Mouse (Mus musculus) testis, adult 2 months (tissue): ENCODE results near the gene Sec1.

ENCODE experiments used
- CTCF ChIP-seq: fragments of 200-500 bp; IDR thresholded peaks from 2 replicates; pipeline ENCODE4 v1.5.1; 2012; ENCODE audit warnings: low read depth, mild to moderate bottlenecking, inconsistent platforms, low read length, moderate library complexity; ENCODE audit not compliant: control insufficient read depth, insufficient read depth, insufficient replicate concordance
- POLR2A ChIP-seq: fragments of 200-500 bp; IDR thresholded peaks from 2 replicates; pipeline ENCODE4 v1.6.1; 2012; ENCODE audit warnings: low read depth, mild to moderate bottlenecking, inconsistent platforms, low read length, moderate library complexity; ENCODE audit not compliant: control insufficient read depth

DNA sequence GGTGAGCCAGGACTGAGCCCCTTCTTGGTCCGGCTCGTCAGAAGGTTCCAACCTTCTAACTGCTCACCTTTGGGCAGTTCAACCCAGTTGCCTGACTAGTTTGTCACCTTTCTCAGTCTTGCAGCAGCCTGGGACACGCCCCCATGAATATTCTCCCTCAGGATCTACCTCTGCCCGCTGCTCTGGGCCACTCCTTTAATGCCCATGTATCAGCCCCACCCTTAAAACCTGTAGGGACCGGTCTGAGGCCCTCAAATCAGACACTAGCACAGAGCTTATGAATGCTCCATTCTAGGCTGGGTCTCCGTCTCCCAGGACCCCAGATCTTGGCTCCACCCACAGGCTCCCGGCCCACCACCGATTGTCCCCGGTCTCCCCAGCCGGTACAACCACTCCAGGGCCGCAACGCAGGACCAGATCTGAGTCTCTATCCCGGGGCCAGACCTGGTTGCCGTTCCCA is 20.5 kb upstream of the Sec1 start:
- TF ChIP-seq CTCF: no peak
- TF ChIP-seq POLR2A: no peak
